Mouse (Mus musculus) adrenal gland, adult 18-20 months (tissue): ENCODE results near the gene Ykt6. TPM values are rescaled to one million over a fixed set of nuclear protein-coding genes. Genes with fewer than 3 reads are reported as not detected.

Experiments used
- DNase-seq, 2 experiments: peaks; one replicate each; pipeline ENCODE4 v3.0.0; 2021 to 2022; ENCODE audit warnings: low spot score in 2 of 2
- total RNA-seq, 2 experiments: library from RNA; stranded (reverse); gene quantifications; 1 replicate in 1 of 2; 2 replicates in 1 of 2; pipeline ENCODE4 v1.2.3; 2021

Ykt6 gene
- total RNA-seq, 2 experiments from 2014 or later, result 65.6 to 85.9 TPM

GRCm38 (mm10) chr11:6016368-6016767 lies 60.9 kb downstream of the Ykt6 start:
- no peak for DNase-seq

- no peak for DNase-seq
Measured at GRCm38 (mm10) chr11:6016797-6017395, 61.4 kb downstream of the Ykt6 start.

Other genes starting within 250 kb of the Ykt6 start
- gene Mrps24, start 240.0 kb upstream of the Ykt6 start, total RNA-seq, result 100 to 1,000 TPM; 127 to 172 TPM
- gene Urgcp, start 193.3 kb upstream of the Ykt6 start, total RNA-seq, result 10 to 100 TPM; 70.4 to 74.7 TPM
- 10 to 100 TPM; 50.1 to 65.1 TPM for gene Dbnl, start 167.2 kb upstream of the Ykt6 start, total RNA-seq
- gene Pgam2, start 152.0 kb upstream of the Ykt6 start, total RNA-seq, result 1 to 10 TPM in 1 of 2 experiments, not detected in 1; 1.1 TPM
- gene Polm, start 117.7 kb upstream of the Ykt6 start, total RNA-seq, result 1 to 10 TPM; 4.9 to 5.3 TPM
- 100 to 1,000 TPM; 245 to 387 TPM for gene Aebp1, start 93.7 kb upstream of the Ykt6 start, total RNA-seq
- gene Pold2, start 77.4 kb upstream of the Ykt6 start, total RNA-seq, result 10 to 100 TPM; 34.1 to 44.6 TPM
- gene Myl7, start 56.9 kb upstream of the Ykt6 start, total RNA-seq, result not detected
- 1 to 10 TPM; 3.9 to 6.9 TPM for gene Gck, start 5.6 kb upstream of the Ykt6 start, total RNA-seq
- gene Camk2b, start 110.7 kb downstream of the Ykt6 start, total RNA-seq, result 10 to 100 TPM; 11.5 to 16.9 TPM
- gene A730071L15Rik, start 244.3 kb downstream of the Ykt6 start, total RNA-seq, result under 1 TPM in 1 of 2 experiments, not detected in 1; 0.42 TPM
- 10 to 100 TPM; 54.9 to 64.9 TPM for gene Nudcd3, start 244.7 kb downstream of the Ykt6 start, total RNA-seq